Mouse (Mus musculus): Measurements from ENCODE around the gene Fgf9.

DNA sequence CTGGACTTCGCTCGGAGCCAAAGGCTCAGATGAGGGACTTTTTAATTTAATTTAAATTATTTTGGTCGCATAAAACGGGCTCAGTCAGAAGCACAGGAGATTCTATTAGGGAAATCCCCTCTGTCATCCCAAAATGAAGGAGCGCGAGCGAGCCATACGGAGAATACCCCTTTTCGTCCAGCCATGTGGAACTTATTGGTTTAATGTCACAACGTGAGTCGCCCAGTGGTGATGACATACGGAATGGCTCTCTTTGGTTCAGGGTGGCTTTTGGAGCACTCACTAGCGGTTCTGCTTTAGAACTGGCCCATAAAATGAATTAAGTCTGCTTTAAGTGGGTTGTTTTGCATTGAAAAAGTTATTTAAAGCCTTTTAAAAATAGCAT, 80.1 kb downstream of the Fgf9 start:
- TF ChIP-seq CTCF (IDR thresholded peaks at IDR 0.05; ENCODE audit: borderline replicate concordance, insufficient read depth, low read depth, low read length): no peak
- TF ChIP-seq POLR2A (IDR thresholded peaks at IDR 0.05; ENCODE audit: borderline replicate concordance, insufficient read depth, low read length): no peak

Measured in cerebellum, adult 2 months (tissue).